Mouse (Mus musculus) neutrophil, adult 59 days (primary cell): ENCODE results near the gene Klrc1. TPM values are rescaled to one million over a fixed set of nuclear protein-coding genes. Genes with fewer than 3 reads are reported as not detected.

Experiments
- total RNA-seq, 2 experiments: library from RNA; stranded (reverse); gene quantifications; 1 replicate in 1 of 2; 2 replicates in 1 of 2; pipeline ENCODE4 v1.2.4; 2023

The Klrc1 gene
- total RNA-seq, result not detected

GRCm38 (mm10) chr6:129678873-129679272 is at the start of gene Klrc1:
TSS of gene Klrc1 (minus strand) at chr6:129678973.

GRCm38 (mm10) chr6:129717032-129717431 is 38.3 kb upstream of the Klrc1 start, which contains the start of gene Klri1:
TSS of gene Klri1 (minus strand) at chr6:129717132.

GRCm38 (mm10) chr6:129660589-129660988 is 18.2 kb downstream of the Klrc1 start, which contains the start of gene Klrc2:
TSS of gene Klrc2 (minus strand) at chr6:129660689.

GRCm38 (mm10) chr6:129643237-129643636 is 35.5 kb downstream of the Klrc1 start, which contains the start of gene Klrc3:
TSS of gene Klrc3 (minus strand) at chr6:129643337.

GRCm38 (mm10) chr6:129623735-129624134 is 55.0 kb downstream of the Klrc1 start, which contains the start of gene Klrk1:
TSS of gene Klrk1 (minus strand) at chr6:129623864.

Other genes starting within 250 kb of the Klrc1 start
- under 1 TPM; 0.11 to 0.18 TPM for gene Clec1a, start 227.0 kb downstream of the Klrc1 start, total RNA-seq
- 10 to 100 TPM; 24.7 to 29.3 TPM for gene Olr1, start 171.8 kb downstream of the Klrc1 start, total RNA-seq
- 1 to 10 TPM; 1.1 to 2.2 TPM for gene Tmem52b, start 166.4 kb downstream of the Klrc1 start, total RNA-seq
- gene Gabarapl1, start 145.8 kb downstream of the Klrc1 start, total RNA-seq, result 10 to 100 TPM; 23.7 to 25.7 TPM
- not detected for gene Klre1, start 101.1 kb downstream of the Klrc1 start, total RNA-seq
- gene Klrd1, start 87.2 kb downstream of the Klrc1 start, total RNA-seq, result under 1 TPM in 1 of 2 experiments, not detected in 1; 0.86 TPM
- gene Klrk1, start 55.1 kb downstream of the Klrc1 start, total RNA-seq, result 1 to 10 TPM; 1.7 to 3.0 TPM
- gene Klrc3, start 35.6 kb downstream of the Klrc1 start, total RNA-seq, result not detected
- gene Klrc2, start 18.3 kb downstream of the Klrc1 start, total RNA-seq, result not detected
- gene Klri1, start 38.2 kb upstream of the Klrc1 start, total RNA-seq, result under 1 TPM in 1 of 2 experiments, not detected in 1; 0.44 TPM
- not detected for gene Klri2, start 61.5 kb upstream of the Klrc1 start, total RNA-seq
- not detected for gene Gm156, start 105.3 kb upstream of the Klrc1 start, total RNA-seq
- not detected for gene Gm17631, start 183.7 kb upstream of the Klrc1 start, total RNA-seq
- gene Klra17, start 197.7 kb upstream of the Klrc1 start, total RNA-seq, result 10 to 100 TPM; 55.4 to 59.7 TPM
- gene Klra5, start 238.7 kb upstream of the Klrc1 start, total RNA-seq, result not detected